Mouse (Mus musculus): ENCODE results near the gene Wwc2. TPM values are rescaled to one million over a fixed set of nuclear protein-coding genes. Genes with fewer than 3 reads are reported as not detected.

Wwc2 gene
- polyA plus RNA-seq, 1 experiment from 2014 or later: 10.6 TPM

- Histone ChIP-seq H3K4me1 (replicated peaks; ENCODE audit: control insufficient read depth, insufficient read depth, low read length) (peaks cover 7% of the 10 kb centered on the region; the same call in 1 of the 2 replicates), H3K9me3 (ENCODE audit: control insufficient read depth, low read length) (no peaks in the 10 kb centered on the region), H3K27ac (ENCODE audit: low read depth) (no peak overlapping the region), H3K4me3 (ENCODE audit: low read depth, low read length) (no peak overlapping the region), H3K9ac (ENCODE audit: low read length) (no peak overlapping the region), H3K36me3 (ENCODE audit: control insufficient read depth, insufficient read depth, low read length) (peaks cover 54% of the 10 kb centered on the region), H3K4me2 (ENCODE audit: low read length) (no peak overlapping the region), H3K27me3 (replicated peaks; ENCODE audit: control insufficient read depth, insufficient read depth, low read length) (no peaks in the 10 kb centered on the region)
- 84% methylated on average over 5 of the region's 5 CpGs for WGBS
- ATAC-seq (replicated peaks; ENCODE audit: low FRiP score, low TSS enrichment, low read depth) (0 out of 2 replicates have a peak, but pooled peaks have one; percentile 36), DNase-seq (ENCODE audit: low spot score) (no peak)
These were observed 137.4 kb downstream of the Wwc2 start for GRCm38 (mm10) chr8:47853356-47853755.

- Histone ChIP-seq H3K9ac (ENCODE audit: low read length) (no peak overlapping the region), H3K4me2 (ENCODE audit: low read length) (no peak overlapping the region), H3K27me3 (replicated peaks; ENCODE audit: control insufficient read depth, insufficient read depth, low read length) (no peaks in the 10 kb centered on the region), H3K4me1 (replicated peaks; ENCODE audit: control insufficient read depth, insufficient read depth, low read length) (peaks cover 7% of the 10 kb centered on the region; the same call in 1 of the 2 replicates), H3K36me3 (ENCODE audit: control insufficient read depth, insufficient read depth, low read length) (peaks cover 54% of the 10 kb centered on the region), H3K27ac (ENCODE audit: low read depth) (peak overlapping the region; percentile 69; the same call in 1 of the 2 replicates), H3K4me3 (ENCODE audit: low read depth, low read length) (no peak overlapping the region), H3K9me3 (ENCODE audit: control insufficient read depth, low read length) (no peaks in the 10 kb centered on the region)
- WGBS: 87% methylated on average over 5 of the region's 5 CpGs
- ATAC-seq (replicated peaks; ENCODE audit: low FRiP score, low TSS enrichment, low read depth): no peak
- no peak for DNase-seq (ENCODE audit: low spot score)
These were observed 138.0 kb downstream of the Wwc2 start for GRCm38 (mm10) chr8:47852737-47853136.

GRCm38 (mm10) chr8:47851824-47852502 lies 138.8 kb downstream of the Wwc2 start:
- H3K9ac ChIP-seq (ENCODE audit: low read length): no peak overlapping the region
- ATAC-seq (replicated peaks; ENCODE audit: low FRiP score, low TSS enrichment, low read depth): peak; percentile 54; the same call in 1 of the 2 replicates
- no peaks in the 10 kb centered on the region for H3K9me3 ChIP-seq (ENCODE audit: control insufficient read depth, low read length)
- DNase-seq (ENCODE audit: low spot score): peak; percentile 68
- 40% methylated on average over 12 of the region's 12 CpGs for WGBS
- H3K4me3 ChIP-seq (ENCODE audit: low read depth, low read length): no peak overlapping the region; the same call in 1 of the 2 replicates
- peak overlapping the region; percentile 69 for H3K27ac ChIP-seq (ENCODE audit: low read depth)
- H3K27me3 ChIP-seq (replicated peaks; ENCODE audit: control insufficient read depth, insufficient read depth, low read length): no peaks in the 10 kb centered on the region
- peaks cover 7% of the 10 kb centered on the region; the same call in 1 of the 2 replicates for H3K4me1 ChIP-seq (replicated peaks; ENCODE audit: control insufficient read depth, insufficient read depth, low read length)
- H3K36me3 ChIP-seq (ENCODE audit: control insufficient read depth, insufficient read depth, low read length): peaks cover 58% of the 10 kb centered on the region
- H3K4me2 ChIP-seq (ENCODE audit: low read length): peak overlapping the region; percentile 40

GRCm38 (mm10) chr8:47849842-47850241 lies 140.9 kb downstream of the Wwc2 start:
- no peaks in the 10 kb centered on the region for H3K9me3 ChIP-seq (ENCODE audit: control insufficient read depth, low read length)
- H3K9ac ChIP-seq (ENCODE audit: low read length): no peak overlapping the region
- H3K36me3 ChIP-seq (ENCODE audit: control insufficient read depth, insufficient read depth, low read length): peaks cover 53% of the 10 kb centered on the region
- no peak overlapping the region for H3K27ac ChIP-seq (ENCODE audit: low read depth)
- H3K27me3 ChIP-seq (replicated peaks; ENCODE audit: control insufficient read depth, insufficient read depth, low read length): no peaks in the 10 kb centered on the region
- H3K4me1 ChIP-seq (replicated peaks; ENCODE audit: control insufficient read depth, insufficient read depth, low read length): peaks cover 7% of the 10 kb centered on the region; the same call in 1 of the 2 replicates
- no peak overlapping the region for H3K4me3 ChIP-seq (ENCODE audit: low read depth, low read length)
- H3K4me2 ChIP-seq (ENCODE audit: low read length): no peak overlapping the region
- ATAC-seq (replicated peaks; ENCODE audit: low FRiP score, low TSS enrichment, low read depth) (no peak), DNase-seq (ENCODE audit: low spot score) (no peak)
- 81% methylated on average over 8 of the region's 8 CpGs for WGBS

- Histone ChIP-seq H3K36me3 (ENCODE audit: control insufficient read depth, insufficient read depth, low read length) (peaks cover 58% of the 10 kb centered on the region), H3K9me3 (ENCODE audit: control insufficient read depth, low read length) (no peaks in the 10 kb centered on the region), H3K4me1 (replicated peaks; ENCODE audit: control insufficient read depth, insufficient read depth, low read length) (peaks cover 6% of the 10 kb centered on the region; the same call in 1 of the 2 replicates), H3K4me2 (ENCODE audit: low read length) (no peak overlapping the region), H3K9ac (ENCODE audit: low read length) (no peak overlapping the region), H3K4me3 (ENCODE audit: low read depth, low read length) (no peak overlapping the region), H3K27ac (ENCODE audit: low read depth) (no peak overlapping the region), H3K27me3 (replicated peaks; ENCODE audit: control insufficient read depth, insufficient read depth, low read length) (no peaks in the 10 kb centered on the region)
- DNase-seq (ENCODE audit: low spot score) (no peak), ATAC-seq (replicated peaks; ENCODE audit: low FRiP score, low TSS enrichment, low read depth) (no peak)
- 94% methylated on average over 6 of the region's 6 CpGs for WGBS
These were observed 142.8 kb downstream of the Wwc2 start for GRCm38 (mm10) chr8:47847931-47848330.

- Histone ChIP-seq H3K4me1 (replicated peaks; ENCODE audit: control insufficient read depth, insufficient read depth, low read length) (no peaks in the 10 kb centered on the region; the same call in 1 of the 2 replicates), H3K9ac (ENCODE audit: low read length) (no peak overlapping the region), H3K27ac (ENCODE audit: low read depth) (no peak overlapping the region), H3K9me3 (ENCODE audit: control insufficient read depth, low read length) (no peaks in the 10 kb centered on the region), H3K4me2 (ENCODE audit: low read length) (no peak overlapping the region), H3K27me3 (replicated peaks; ENCODE audit: control insufficient read depth, insufficient read depth, low read length) (no peaks in the 10 kb centered on the region), H3K4me3 (ENCODE audit: low read depth, low read length) (no peak overlapping the region), H3K36me3 (ENCODE audit: control insufficient read depth, insufficient read depth, low read length) (peaks cover 65% of the 10 kb centered on the region)
- DNase-seq (ENCODE audit: low spot score) (no peak), ATAC-seq (replicated peaks; ENCODE audit: low FRiP score, low TSS enrichment, low read depth) (no peak)
- 93% methylated on average over 14 of the region's 14 CpGs for WGBS
These were observed 143.6 kb downstream of the Wwc2 start for GRCm38 (mm10) chr8:47847161-47847560.

GRCm38 (mm10) chr8:47845956-47846355 lies 144.8 kb downstream of the Wwc2 start:
- no peak overlapping the region for H3K9ac ChIP-seq (ENCODE audit: low read length)
- H3K4me2 ChIP-seq (ENCODE audit: low read length): no peak overlapping the region
- H3K4me1 ChIP-seq (replicated peaks; ENCODE audit: control insufficient read depth, insufficient read depth, low read length): no peaks in the 10 kb centered on the region
- no peaks in the 10 kb centered on the region for H3K27me3 ChIP-seq (replicated peaks; ENCODE audit: control insufficient read depth, insufficient read depth, low read length)
- no peak overlapping the region for H3K4me3 ChIP-seq (ENCODE audit: low read depth, low read length)
- H3K27ac ChIP-seq (ENCODE audit: low read depth): no peak overlapping the region
- ATAC-seq (replicated peaks; ENCODE audit: low FRiP score, low TSS enrichment, low read depth) (no peak), DNase-seq (ENCODE audit: low spot score) (no peak)
- 64% methylated on average over 13 of the region's 13 CpGs for WGBS
- peaks cover 69% of the 10 kb centered on the region for H3K36me3 ChIP-seq (ENCODE audit: control insufficient read depth, insufficient read depth, low read length)
- H3K9me3 ChIP-seq (ENCODE audit: control insufficient read depth, low read length): no peaks in the 10 kb centered on the region

GRCm38 (mm10) chr8:47843651-47844050 lies 147.1 kb downstream of the Wwc2 start:
- Histone ChIP-seq H3K4me1 (replicated peaks; ENCODE audit: control insufficient read depth, insufficient read depth, low read length) (no peaks in the 10 kb centered on the region), H3K9ac (ENCODE audit: low read length) (no peak overlapping the region), H3K9me3 (ENCODE audit: control insufficient read depth, low read length) (no peaks in the 10 kb centered on the region), H3K27ac (ENCODE audit: low read depth) (no peak overlapping the region), H3K36me3 (ENCODE audit: control insufficient read depth, insufficient read depth, low read length) (peaks cover 66% of the 10 kb centered on the region), H3K4me2 (ENCODE audit: low read length) (no peak overlapping the region), H3K27me3 (replicated peaks; ENCODE audit: control insufficient read depth, insufficient read depth, low read length) (no peaks in the 10 kb centered on the region), H3K4me3 (ENCODE audit: low read depth, low read length) (no peak overlapping the region)
- no peak for ATAC-seq (replicated peaks; ENCODE audit: low FRiP score, low TSS enrichment, low read depth)
- no peak for DNase-seq (ENCODE audit: low spot score)
- 93% methylated on average over 10 of the region's 10 CpGs for WGBS

- Histone ChIP-seq H3K9ac (ENCODE audit: low read length) (no peak overlapping the region), H3K4me2 (ENCODE audit: low read length) (no peak overlapping the region), H3K4me3 (ENCODE audit: low read depth, low read length) (no peak overlapping the region), H3K27me3 (replicated peaks; ENCODE audit: control insufficient read depth, insufficient read depth, low read length) (no peaks in the 10 kb centered on the region), H3K27ac (ENCODE audit: low read depth) (no peak overlapping the region), H3K9me3 (ENCODE audit: control insufficient read depth, low read length) (no peaks in the 10 kb centered on the region), H3K4me1 (replicated peaks; ENCODE audit: control insufficient read depth, insufficient read depth, low read length) (no peaks in the 10 kb centered on the region), H3K36me3 (ENCODE audit: control insufficient read depth, insufficient read depth, low read length) (peaks cover 60% of the 10 kb centered on the region)
- DNase-seq (ENCODE audit: low spot score) (no peak), ATAC-seq (replicated peaks; ENCODE audit: low FRiP score, low TSS enrichment, low read depth) (0 out of 2 replicates have a peak, but pooled peaks have one; percentile 12)
- 77% methylated on average over 7 of the region's 7 CpGs for WGBS
These were observed 147.7 kb downstream of the Wwc2 start for GRCm38 (mm10) chr8:47843063-47843462.
